Mouse (Mus musculus): Measurements from ENCODE around the gene Fat4.

The Fat4 gene

DNA sequence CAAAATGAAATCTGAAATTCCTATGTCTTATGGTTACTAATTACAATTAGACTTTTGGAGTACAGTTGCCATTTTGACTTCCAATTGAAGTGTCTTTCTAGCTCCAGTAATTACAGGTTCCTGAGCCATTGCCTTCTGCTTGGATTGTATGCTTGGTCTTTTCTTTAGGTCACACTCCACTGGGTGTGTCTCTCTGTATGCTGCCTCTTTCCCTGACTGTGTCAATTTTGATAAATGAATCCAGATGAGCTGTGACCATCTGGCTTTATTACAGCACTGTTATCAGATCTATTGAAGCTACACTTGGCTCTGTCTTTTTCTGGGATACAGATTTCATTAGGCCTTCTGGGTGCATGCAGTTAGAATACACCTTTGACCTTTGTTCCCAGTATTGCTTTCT, 80.7 kb downstream of the Fat4 start:
- no peak for DNase-seq

GRCm38 (mm10) chr3:38986379-38986778, 99.6 kb downstream of the Fat4 start:
- DNase-seq = no peak

- no peak for DNase-seq
Observed at GRCm38 (mm10) chr3:38989181-38989580, 102.4 kb downstream of the Fat4 start.

DNA sequence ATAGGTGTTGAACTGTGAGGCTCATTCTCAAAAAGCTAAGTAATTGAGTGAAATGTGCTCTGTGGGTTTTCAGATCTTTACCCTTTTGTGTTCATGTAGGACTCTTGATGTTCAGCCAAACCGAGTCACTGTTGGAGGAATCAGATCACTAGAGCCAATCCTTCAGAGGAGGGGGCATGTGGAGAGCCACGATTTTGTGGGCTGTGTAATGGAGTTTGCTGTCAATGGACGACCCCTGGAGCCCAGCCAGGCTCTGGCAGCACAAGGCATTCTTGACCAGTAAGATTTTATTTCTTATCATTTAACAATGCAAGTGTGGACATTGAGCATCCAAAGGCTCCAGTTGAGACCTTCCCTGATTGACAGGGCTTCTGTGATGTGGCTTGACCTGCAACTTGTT, 113.3 kb downstream of the Fat4 start:
- peak; percentile 53 for DNase-seq

- DNase-seq = peak; percentile 81
Observed at GRCm38 (mm10) chr3:39010544-39010943, 123.8 kb downstream of the Fat4 start.

DNA sequence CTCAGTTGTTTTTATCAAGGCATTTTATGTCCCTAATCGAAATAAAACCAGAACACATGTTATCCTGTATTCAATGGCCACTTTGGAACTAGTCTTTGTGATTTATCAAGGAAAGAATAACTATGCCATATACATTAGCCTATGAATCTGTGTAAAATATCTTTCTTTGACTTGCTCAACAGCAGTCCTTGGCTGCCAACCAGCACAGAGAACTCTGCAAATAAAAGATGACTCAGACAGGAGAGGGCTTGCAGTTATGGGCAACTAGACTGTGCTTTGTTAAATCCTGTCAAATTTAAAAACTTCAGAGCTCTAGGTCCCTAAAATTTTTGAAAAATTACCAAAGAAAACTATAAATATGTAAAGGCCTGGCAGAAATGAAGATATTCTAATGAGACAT, 130.9 kb downstream of the Fat4 start:
- no peak for DNase-seq

DNA sequence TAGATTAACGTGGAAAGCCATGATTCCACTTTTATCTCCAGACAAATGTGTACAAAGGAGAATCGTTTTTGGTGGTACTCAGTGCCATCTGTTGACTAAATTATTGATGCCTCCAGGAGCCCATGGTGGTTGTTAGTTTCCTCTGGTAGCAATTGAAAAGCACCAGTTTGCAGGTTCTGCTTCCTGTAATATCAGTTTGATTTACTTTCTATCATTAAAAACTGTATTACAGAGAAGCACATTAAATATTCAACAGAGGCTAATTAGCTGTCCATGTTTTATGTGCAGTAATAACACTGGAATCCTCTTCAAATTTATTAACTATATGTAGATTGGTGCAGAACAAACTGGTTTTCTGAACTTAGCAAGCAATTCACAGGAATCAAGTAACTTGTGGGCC, 149.4 kb downstream of the Fat4 start:
- DNase-seq = no peak

- no peak for DNase-seq
Observed at GRCm38 (mm10) chr3:39046425-39046824, 159.7 kb downstream of the Fat4 start.

DNA sequence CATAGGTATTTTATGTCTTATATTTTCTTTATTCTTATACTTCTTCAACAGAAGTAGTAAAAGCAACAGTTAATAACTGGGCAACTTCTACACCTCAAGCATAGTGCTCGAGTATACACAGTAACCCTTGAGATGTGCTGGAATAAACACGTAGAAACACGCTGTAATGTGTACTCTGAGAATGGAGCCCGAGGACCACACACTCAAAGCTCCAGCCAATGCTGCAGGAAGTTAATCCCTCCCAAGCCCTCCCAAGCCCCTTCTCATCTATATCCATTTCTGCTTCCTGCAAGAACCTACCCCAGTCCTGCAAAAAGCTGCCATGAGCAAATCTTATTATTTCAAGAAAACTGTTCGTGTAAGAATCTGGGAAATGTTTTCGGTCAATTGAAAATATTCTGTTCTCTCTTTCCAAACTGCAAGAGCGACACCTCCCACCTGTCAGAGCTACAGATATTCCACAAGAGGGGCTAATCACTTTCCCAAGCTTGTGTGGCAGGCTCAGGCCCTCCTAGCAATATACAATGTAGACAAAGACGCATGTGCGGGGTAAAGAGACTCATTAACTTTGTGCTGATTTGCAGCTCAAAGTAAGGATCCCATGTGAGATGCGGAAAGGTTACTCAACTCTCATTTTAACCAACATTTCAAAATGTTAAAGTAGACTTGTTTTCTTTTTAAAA, 161.0 kb downstream of the Fat4 start:
- no peak for DNase-seq

GRCm38 (mm10) chr3:39048304-39048667, 161.5 kb downstream of the Fat4 start:
- no peak for DNase-seq

DNA sequence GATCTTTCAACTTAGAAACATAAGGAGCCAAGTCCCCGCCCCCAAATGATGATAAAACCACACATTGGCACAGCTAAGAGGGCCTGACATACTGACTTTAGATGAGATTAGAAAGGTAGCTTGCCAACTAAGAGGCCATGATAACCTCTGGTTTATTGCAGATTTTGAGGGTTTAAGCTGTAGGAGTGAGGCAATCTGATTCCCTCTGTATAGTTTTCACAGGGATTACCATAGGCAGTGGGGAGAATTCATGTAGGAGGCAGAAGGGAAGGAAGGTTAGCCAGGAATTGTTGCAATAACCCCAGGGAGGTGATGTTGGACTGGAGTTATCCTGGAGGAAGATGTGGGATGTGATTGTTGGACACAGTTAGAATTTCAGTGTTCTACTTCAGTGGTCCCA, 163.4 kb downstream of the Fat4 start:
- DNase-seq = no peak

DNA sequence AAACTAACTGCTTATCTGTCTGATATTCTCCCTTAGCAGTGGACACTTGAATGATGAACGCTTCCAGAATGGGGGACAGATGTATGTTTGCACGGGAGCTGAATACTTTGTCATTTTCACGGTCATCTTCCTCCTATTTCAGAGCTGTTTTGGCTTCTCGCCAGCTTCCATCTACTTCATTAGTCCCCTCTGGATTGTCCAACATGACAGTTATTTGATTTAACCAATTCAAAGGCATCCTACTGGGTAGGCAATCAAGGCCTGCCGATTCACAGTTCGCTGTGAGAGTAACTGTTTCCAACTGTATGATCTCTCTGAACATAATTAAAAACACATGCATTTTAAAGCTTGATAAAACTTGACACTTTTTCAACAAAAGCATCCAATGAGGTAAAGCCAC, 166.3 kb downstream of the Fat4 start:
- DNase-seq = no peak

Data from heart, adult 11 months (tissue).